Mouse (Mus musculus): ENCODE data around the gene Gm47283. TPM values are rescaled to one million over a fixed set of nuclear protein-coding genes. Genes with fewer than 3 reads are reported as not detected.
"Not testable (repeated sequence)": the region's sequence is repeated elsewhere in the genome, so short reads cannot be mapped to it uniquely, and the experiment has no call there.

The Gm47283 gene
- total RNA-seq (2021) = not detected
- long read RNA-seq, experiment 1 = 0 reads
- long read RNA-seq, experiment 2 = 0 reads

- intact Hi-C loops (cut with DNase I; ENCODE audit: low total_unique reads); DNase-seq: not testable (repeated sequence)
Measured at GRCm38 (mm10) chrY:90784438-90784837, at the start of gene Gm47283. Gene Gm47283 (plus strand): TSS chrY:90784738.

- intact Hi-C loops (cut with DNase I; ENCODE audit: low total_unique reads); DNase-seq: not testable (repeated sequence)
Measured at GRCm38 (mm10) chrY:90735181-90735895, 49.2 kb upstream of the Gm47283 start.

DNA sequence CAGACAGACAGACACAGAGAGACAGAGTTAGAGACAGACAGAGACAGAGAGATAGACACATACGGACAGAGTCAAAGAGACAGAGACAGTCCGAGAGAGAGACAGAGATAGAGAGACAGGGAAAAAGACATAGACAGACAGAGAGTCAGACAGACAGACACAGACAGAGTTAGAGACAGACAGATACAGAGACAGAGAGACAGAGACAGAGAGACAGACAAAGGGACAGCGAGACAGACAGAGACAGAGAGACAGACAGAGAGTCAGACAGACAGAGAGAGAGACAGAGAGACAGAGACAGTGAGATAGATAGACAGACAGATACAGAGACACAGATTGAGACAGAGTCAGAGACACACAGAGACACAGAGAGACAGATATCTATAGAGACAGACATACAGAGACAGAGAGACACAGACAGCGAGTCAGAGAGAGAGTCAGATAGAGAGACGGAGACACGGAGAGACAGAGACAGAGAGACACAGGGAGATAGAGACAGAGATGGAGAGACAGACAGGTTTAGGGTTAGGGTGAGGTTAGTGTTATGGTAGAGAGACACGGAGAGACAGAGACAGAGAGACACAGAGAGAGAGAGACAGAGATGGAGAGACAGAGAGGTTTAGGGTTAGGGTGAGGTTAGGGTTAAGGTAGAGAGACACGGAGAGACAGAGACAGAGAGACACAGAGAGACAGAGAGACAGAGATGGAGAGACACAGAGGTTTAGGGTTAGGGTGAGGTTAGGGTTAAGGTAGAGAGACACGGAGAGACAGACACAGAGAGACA, 48.1 kb upstream of the Gm47283 start:
- intact Hi-C loops (cut with DNase I; ENCODE audit: low total_unique reads); DNase-seq: not testable (repeated sequence)

- no peak for DNase-seq
Measured at GRCm38 (mm10) chrY:90737606-90738430, 46.7 kb upstream of the Gm47283 start.

GRCm38 (mm10) chrY:90738431-90738680, 46.2 kb upstream of the Gm47283 start:
- DNase-seq = no peak
- intact Hi-C loops (cut with DNase I; ENCODE audit: low total_unique reads) = no loop called here

More at GRCm38 (mm10) chrY:90737606-90738430, 46.7 kb upstream of the Gm47283 start:
- intact Hi-C loops (cut with DNase I; ENCODE audit: low total_unique reads) = no loop called here

DNA sequence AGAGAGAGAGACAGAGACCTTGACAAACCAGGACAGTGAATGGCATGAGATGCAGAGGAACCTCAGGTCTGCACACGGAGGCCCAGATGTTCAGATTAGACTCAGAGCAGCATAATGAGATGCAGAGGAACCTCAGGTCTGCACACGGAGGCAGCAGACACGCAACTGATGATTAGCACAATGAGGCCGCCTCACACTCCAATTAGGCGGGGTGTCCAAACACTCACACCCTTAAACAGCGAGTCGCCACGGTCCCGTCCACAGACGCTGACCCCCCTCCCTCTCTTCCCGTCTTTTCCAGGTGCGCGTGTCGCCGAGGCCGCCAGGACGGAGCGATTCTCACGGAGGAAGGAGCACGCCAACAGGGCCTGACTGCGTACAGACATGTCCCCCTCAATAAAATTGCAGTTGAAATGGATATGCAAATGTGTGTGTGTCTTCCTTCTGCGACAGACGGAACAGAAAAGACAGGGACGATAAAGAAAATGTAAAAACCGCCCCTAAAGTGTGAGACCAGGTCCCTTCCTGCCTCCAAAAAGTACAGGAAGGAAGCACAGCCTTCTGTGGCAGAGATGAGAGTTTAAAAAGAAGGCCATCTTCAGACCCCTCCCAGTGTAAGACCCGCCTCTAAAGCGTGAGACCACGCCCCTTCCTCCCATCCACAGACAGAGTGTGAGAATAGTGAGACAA, 45.6 kb upstream of the Gm47283 start:
- DNase-seq = peak; percentile 30

DNA sequence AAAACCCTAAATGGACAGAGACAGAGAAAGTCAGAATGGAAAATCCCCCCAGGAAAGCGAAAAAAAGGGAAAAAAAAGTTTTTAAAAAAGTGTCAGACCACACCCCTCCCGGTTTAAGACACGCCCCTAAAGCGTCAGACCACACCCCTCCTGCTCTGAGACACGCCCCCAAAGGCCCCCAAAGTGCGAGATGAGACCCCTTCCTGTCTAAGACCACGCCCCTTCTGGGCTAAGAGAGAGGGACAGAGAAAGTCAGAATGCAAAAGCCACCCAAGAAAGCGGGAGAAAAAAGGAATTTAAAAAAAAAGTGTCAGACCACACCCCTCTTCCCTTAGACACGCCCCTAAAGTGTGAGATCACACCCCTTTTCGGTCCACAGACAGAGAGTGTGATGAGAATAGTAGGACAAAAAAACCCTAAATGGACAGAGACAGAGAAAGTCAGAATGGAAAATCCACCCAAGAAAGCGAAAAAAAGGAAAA, 45.0 kb upstream of the Gm47283 start:
- DNase-seq = peak; percentile 9
- intact Hi-C loops (cut with DNase I; ENCODE audit: low total_unique reads) = not testable (repeated sequence)

More for the DNA sequence above, 45.6 kb upstream of the Gm47283 start:
- intact Hi-C loops (cut with DNase I; ENCODE audit: low total_unique reads) = not testable (repeated sequence)

GRCm38 (mm10) chrY:90740013-90740561, 44.5 kb upstream of the Gm47283 start:
- intact Hi-C loops (cut with DNase I; ENCODE audit: low total_unique reads) = no loop called here
- peak; percentile 32 for DNase-seq

- intact Hi-C loops (cut with DNase I; ENCODE audit: low total_unique reads) = not testable (repeated sequence)
- DNase-seq = peak; percentile 19
Measured at GRCm38 (mm10) chrY:90741006-90741405, 43.5 kb upstream of the Gm47283 start.

DNA sequence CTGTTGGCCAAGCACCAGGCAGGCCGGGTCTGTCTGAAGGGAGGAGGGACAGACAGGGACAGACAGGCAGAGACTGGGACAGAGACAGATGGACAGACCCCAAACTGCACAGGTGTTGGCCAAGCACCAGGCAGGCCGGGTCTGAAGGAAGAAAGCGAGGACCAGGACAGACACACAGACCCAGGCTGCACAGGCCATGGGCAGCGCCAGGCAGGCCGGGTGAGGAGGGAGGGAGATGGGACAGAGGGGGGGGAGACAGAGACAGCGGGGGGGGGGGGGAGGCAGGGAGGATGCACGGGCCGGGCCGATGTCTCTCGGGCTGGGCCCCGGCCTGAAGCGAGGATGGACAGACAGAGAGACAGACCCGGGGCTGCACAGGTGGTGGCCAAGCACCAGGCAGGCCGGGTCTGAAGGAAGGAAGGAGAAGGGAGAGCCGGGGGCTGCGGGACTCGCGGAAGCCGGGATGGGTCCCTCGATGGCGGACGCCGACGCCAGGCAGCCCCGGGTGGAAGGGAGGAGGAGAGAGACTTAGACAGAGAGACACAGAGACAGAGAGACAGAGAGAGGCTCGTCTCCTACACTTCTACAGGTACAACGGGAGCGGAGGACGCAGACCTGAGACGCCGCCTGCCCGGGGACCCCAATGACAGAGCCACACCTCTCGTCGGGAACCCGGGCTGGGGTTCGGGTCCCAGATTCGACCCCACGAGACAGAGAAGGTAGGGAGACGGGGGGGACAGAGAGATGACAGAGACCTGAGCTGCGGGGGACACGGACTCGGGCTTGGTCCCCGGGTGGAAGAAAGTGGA, 42.9 kb upstream of the Gm47283 start:
- DNase-seq = peak; percentile 12
- intact Hi-C loops (cut with DNase I; ENCODE audit: low total_unique reads) = not testable (repeated sequence)

GRCm38 (mm10) chrY:90742261-90743052, 42.1 kb upstream of the Gm47283 start:
- intact Hi-C loops (cut with DNase I; ENCODE audit: low total_unique reads); DNase-seq: not testable (repeated sequence)

- intact Hi-C loops (cut with DNase I; ENCODE audit: low total_unique reads); DNase-seq: not testable (repeated sequence)
Measured at GRCm38 (mm10) chrY:90743053-90743810, 41.3 kb upstream of the Gm47283 start.

DNA sequence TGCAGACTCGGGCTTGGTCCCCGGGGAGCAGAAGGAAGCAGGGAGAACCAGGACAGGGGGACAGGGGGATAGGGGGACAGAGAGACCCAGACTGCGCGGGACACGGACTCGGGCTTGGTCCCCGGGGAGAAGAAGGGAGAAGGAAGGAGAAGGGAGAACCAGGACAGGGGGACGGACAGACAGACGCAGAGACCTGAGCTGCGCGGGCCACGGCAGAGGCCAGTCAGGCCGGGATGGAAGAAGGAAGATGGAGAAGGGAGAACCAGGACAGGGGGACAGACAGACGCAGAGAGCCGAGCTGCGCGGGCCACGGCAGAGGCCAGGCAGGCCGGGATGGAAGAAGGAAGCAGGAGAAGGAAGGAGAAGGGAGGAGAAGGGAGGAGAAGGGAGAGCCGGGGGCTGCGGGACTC, 40.7 kb upstream of the Gm47283 start:
- intact Hi-C loops (cut with DNase I; ENCODE audit: low total_unique reads) = no loop called here
- peak; percentile 6 for DNase-seq

- intact Hi-C loops (cut with DNase I; ENCODE audit: low total_unique reads) = not testable (repeated sequence)
- peak; percentile 70 for DNase-seq
Measured at GRCm38 (mm10) chrY:90744381-90744981, 40.1 kb upstream of the Gm47283 start.

DNA sequence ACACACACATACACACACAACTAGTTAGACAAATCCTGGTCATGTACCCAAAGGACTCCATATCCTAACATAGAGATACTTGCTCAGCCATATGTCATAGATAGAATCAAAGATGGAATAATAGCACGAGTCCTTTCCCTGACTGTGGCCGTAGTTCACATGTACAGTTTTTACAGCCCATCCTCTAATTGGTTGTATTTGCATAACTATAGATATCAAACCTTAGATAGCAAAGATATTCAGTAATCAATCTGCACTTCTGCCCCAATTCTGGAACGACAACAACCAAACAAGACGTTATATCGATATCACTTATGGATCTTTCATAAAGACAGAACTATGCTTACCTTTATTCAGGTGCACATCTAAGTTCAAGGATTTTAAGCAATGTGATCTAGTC, 39.3 kb upstream of the Gm47283 start:
- DNase-seq; intact Hi-C loops (cut with DNase I; ENCODE audit: low total_unique reads): not testable (repeated sequence)

DNA sequence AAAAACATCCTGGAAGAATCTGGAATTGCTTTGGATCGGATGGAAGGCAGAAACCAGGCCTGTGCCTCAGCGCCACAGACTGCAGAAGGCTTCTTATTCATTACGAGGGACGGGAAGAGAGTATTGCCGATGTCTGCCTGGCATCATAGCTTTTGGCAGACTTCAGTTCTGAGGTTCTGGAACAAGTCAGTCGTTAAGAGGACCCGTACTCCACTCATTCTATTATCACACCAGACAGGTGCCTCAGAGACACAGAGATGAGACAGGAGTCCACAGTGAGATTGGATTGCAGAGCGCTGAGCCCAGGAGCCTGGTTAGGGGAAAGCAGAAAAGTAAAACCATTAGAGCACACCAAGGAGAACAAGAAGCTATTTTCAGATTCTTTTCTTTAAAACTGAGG, 29.8 kb upstream of the Gm47283 start, which contains the start of gene Gm21860:
Gm21860 (minus strand) TSS at position 101 of the 400 bp plus-strand sequence.
- intact Hi-C loops (cut with DNase I; ENCODE audit: low total_unique reads) = not testable (repeated sequence)

More for the DNA sequence above, 29.8 kb upstream of the Gm47283 start, which contains the start of gene Gm21860:
- not testable (repeated sequence) for DNase-seq

Data from gastrocnemius, postnatal 14 days (tissue).